Mouse (Mus musculus): ENCODE measurements around the gene Dapk1.

DNA sequence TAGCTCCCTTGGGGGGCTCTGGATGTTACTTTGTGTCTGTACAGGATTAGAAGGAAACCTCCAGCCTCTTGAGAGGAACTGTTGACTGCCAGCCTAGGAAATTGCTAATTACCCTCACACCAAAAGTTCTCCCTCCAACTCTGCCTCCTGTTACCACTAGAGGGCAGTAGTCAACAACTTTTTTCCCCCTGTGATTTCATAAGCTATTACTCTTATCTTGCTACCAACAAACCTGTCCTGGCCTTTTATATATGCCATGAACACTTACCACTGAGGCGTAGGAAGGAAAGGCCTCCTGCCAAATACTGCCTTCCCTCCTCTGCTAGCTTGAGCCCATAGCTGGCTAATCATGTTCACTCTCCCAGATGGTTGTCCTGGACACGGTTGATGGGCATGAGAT, 146.8 kb downstream of the Dapk1 start:
- TF ChIP-seq CTCF (IDR thresholded peaks at IDR 0.05; ENCODE audit: control insufficient read depth, insufficient read depth, low read length) (no peak), POLR2A (IDR thresholded peaks at IDR 0.05; ENCODE audit: borderline replicate concordance, control insufficient read depth, low read depth, low read length) (no peak)
